Mouse (Mus musculus): ENCODE measurements around the gene Phb.

- peak; percentile 97 for TF ChIP-seq CTCF (IDR thresholded peaks at IDR 0.05; ENCODE audit: low read depth)
- no peak for TF ChIP-seq EP300 (IDR thresholded peaks at IDR 0.05; ENCODE audit: low read depth)
Observed at GRCm38 (mm10) chr11:95648827-95649226, 17.9 kb upstream of the Phb start.
